Mouse (Mus musculus) kidney, adult 11 months (tissue): Measurements from ENCODE around the gene Gna12.

Experiments
- DNase-seq: peaks from one replicate; pipeline ENCODE4 v3.0.0; 2022

Gna12 gene

DNA sequence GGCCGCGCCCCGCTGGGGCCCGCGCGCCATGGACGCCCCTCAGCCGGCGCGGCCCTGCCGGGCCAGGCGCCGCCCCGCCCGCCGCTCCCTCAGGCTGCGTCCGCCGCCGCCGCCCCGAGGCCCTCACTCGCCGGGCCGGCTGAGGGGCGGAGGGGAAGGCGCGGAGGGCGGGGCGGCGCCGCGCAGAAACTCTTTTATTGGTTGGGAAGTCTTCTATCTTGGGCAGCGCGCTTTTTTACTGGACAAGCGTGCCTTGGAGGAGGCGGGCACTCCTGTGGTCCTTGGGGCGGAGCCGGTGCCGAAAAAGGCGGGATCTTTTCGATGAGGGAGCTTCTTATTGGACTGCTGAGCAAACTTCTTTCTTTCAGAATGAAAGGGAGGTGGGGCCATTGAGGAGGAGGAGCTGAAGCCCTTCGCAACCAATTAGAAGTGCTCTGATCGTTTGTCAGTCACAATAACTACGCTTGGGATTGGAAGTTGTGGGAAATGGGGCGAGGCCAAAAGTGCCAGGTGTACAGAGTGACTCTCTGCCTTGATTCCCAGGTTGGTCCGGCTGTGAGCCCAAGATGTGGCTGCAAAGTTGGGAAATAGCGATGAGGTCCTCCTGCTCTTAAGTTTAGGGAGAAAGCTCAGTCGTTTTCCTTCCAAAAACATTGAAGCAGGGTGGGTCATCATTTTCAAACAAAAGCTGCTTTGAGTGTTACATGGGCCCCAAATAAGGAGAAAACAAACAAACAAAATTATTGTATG is at the start of gene Gna12:
Gene Gna12 (minus strand): TSS at position 118 of the 750 bp plus-strand sequence.
- DNase-seq: peak; percentile 99

DNA sequence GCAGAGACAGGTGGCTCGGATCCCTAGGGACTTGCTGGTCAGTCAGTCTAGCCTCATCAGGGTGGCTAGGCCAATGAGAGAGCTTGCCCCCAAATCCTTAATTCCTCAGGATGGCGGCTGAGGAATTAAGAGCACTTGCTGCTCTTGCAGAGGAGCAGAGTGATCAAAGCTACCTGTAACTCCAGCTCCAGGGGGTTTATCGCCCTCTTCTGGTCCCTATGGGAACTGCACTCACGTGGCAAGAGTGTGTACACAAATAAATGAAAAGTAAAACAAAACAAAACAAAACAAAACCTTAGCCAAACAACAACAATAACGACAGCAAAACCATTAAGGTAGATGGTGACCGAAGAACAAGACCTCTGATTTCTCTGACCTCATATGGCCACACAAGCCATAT is 48.4 kb upstream of the Gna12 start:
- DNase-seq: no peak

DNA sequence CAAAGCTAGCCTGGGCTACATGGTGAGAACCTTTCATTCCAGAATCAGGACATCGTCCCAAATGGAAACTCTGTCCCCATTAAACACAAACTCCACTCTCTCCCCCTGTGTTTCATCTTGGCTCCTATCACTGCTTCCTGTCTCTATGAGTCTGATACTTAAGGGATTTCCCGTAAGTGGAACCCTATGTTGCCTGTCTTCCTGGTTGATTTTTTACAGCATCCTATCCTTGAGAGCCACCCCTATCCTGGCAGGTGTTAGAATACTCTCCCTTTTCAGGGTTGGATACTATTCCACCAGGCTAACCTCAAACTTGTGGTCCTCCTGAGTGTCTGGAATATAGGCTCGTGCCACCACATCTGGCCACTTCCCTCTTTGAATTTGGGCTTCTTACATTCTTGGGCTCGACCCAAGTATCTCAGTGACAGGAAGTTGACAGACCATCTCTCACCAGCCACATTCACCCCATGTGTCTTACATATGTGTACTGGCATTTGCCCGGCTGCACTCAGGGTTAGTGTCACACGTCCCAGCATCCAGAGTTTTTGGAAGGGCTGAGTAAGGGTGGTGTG is 43.6 kb upstream of the Gna12 start:
- DNase-seq: no peak

DNA sequence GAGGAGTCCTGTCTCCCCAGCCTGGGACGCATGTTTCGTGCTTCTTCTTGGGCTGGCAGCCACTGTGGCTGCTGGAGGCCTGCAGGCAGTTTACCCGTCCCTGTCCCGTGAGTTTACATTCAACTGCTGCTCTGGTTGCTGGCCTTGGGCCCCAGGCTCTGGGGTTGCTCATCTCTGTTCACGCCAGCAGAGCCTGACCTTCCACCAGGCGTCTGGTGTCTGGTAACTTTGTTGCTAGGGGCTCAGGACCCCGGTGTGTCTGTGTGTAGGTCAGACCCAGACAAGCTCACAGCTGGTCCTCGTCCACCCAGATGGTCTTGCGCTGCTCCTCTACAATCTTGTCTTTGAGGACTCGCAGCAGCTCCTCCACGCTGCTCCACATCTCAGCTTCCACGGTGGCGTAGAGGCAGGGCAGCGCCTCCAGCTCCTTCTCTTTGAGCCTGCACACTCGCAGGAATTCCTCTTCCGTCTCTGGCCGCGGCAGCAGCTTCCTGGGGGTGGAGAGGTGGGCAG is 42.9 kb upstream of the Gna12 start:
- DNase-seq: no peak

DNA sequence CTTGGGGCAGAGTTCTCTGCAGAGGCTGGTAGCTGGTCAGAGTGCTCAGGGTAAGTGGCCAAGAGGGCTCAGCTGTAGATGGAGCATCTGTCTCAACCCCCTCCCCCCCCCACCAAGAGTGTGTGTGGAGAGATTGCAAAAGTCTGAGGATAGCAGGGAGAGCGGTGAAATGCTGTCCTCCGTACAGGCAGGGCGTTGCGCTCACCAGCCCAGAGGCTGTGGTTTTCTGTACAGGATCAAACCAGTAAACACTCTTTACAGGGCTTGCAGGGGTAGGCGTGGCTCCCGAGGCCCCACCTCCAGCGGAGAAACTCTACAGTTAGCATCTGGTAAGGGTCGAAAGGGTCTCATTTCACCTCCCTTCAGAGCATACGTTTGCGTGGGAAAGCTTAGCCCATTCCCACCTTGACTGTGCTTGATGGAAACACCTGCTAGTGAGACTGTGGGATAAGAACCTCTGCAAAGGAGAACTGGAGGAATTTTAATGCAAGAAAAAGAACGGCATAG is 42.4 kb upstream of the Gna12 start:
- DNase-seq: no peak

DNA sequence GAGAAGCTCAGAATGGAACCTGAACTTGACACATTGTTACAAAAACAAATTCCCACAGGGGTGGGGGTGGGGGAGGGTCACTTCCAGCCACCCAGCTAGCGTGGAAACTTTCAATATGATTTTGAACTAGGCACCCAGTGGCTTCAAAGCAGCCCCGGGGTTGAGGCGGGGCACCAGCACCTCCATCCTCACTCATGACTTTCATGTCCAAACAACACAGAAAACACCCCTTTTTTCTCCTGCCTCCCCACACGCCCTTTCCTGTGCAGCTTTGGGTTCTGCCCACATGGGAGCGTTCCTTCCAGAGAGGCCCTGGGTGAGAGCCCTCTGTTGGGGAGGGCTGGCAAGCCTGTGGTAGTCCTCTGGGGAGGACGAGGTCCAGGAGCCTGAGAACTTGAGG is 41.0 kb upstream of the Gna12 start:
- DNase-seq: no peak

DNA sequence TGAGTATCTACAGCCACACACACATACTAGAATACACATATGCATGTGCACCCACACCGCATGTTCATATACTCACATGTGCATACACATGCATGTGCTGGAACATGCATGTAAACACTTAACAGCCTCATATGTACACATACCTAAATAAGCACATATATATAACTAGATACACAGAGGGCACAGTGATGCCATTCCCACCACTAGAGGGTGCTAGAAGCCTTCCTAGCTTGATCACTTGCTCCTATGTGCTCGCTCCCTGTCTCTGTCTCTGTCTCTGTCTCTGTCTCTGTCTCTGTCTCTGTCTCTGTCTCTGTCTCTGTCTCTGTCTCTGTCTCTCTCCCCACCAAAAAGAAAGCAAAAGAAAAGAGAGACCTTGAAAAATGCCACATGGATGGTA is 38.8 kb upstream of the Gna12 start:
- DNase-seq: no peak

DNA sequence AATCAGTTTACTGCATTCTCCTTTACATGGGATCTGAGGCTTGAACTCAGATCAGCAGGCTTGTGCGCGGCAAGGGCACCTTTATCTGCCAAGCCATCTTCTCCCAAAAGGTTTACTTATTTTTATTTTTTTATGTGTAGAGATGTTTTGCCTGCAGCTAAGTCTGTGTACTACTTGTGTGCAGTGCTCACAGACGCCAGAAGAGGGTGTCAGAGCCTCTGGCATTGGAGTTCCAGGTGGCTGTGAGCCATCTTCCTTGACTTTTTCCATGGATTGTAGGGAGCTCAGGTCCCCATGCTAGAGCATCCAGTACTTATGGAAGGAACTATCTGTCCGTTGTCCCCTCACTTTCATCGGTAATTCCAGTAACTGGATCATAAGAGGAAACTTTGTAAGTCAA is 29.5 kb upstream of the Gna12 start:
- DNase-seq: no peak

DNA sequence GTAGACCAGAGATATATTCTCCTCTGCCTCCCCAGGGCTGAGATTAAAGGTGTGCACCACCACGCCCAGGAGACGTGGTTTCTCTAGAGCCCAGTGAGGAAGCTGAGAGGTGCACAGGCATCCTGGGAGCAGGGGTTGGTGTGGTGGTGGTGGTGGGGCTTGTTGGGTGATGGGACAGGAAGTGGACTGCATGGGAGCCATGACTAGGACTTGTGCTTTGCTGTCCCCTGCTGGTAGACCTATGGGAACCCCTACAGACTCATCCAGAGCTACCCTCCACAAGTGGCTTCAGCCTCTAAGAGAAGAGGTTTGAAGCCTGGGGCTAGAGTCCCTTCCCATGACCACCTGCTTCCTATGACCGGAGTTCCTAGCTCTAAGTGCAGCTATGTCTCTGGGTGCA is 28.1 kb upstream of the Gna12 start:
- no peak for DNase-seq

DNA sequence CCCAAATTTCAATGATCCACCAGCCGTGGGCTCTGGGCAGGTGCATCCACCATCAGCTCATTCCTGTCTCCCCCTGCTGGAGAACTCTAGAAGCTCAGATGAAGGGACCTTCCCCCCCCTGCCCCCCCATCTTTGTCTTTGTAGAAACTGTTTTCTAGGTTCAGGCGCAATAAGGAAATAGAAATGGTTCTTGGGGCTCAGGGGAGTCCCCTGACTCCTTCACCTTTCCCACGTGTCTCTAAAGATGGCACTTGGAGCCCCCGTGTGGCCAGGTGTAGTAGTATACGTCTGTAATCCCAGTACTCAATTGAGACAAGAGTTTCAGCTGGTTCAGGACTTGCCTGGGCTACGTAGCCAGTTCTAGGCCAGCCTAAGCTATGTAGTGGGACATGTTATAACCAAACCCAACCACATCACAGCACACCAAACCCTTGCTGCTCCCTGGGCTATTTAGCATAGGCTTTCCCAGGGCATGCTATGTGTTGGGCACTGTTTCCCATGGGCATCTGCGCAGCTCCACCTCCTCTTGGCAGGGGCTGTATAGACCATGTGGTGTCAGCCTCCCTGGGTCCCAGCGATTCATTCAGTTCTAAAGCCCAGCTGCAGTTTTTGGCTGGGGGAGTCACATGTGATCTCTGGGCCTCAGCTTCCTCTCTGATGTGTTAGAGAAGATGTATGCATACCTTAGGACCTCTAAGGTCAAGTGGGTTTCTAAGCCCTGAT is 27.4 kb upstream of the Gna12 start:
- no peak for DNase-seq

DNA sequence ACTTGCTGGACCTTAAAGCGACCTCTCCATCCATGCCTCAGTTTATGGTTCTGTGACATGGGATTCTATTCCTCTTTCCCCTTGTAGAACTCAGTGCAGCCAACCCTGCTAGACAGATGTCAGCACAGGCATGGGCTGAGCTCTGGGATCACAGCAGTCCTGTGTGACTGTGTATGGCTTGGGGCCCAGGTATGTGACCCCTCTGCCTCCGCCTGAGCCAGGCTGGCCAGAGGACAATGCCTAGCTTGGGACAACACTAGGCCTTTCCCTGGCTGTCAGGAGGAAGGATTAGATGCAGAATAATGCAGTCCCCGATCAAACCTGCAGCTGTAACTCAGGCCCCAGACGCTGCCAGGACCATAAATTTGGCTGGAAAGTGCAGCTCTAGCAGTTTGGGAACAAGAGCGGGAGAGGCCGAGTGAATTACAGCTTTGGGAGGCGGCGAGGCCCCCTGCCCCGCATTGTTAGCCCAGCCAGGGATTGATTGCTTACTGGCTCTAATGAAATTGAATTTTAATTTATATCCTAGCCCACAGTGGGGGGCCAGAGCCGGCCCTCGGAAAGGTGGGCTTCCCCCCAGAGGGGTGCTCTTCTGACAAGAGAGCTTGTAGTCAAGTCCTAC is 25.8 kb upstream of the Gna12 start:
- DNase-seq: no peak

DNA sequence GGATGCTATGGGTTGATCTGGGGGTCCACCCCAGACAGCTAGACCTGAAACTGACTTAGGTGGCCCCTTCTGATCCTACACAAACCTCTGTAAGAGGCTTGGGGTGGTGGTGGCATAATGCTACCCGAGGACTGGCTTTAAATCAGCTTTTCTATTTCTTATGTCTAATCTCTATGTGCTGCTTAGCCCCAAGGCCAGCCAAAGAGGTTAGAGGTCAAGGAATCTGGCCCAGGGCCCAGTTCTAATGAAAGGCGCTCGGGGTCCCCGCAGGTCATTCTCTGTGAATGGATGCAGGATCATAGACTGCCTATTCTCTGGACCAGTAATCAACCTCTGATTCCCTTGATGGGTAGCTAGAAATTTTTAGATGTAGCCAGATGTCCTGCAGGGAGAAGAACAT is 24.5 kb upstream of the Gna12 start:
- DNase-seq: no peak

DNA sequence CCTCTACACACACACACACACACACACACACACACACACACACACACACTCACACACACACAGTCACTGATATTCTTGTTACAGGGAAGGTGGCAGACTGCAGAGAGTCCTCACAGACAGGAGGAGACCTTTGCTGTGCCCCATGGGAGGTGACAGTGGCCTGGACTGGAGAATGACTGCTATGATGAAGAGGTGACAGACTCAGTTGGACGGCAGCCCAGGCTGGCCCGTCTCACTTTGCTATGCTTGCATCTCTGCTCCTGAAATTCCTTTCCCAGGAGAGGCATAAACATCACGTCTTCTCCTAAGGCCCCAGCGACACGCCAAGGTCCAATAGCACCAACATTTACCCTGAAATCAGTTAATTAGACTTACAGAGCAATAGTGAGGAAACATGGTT is 23.5 kb upstream of the Gna12 start:
- no peak for DNase-seq

DNA sequence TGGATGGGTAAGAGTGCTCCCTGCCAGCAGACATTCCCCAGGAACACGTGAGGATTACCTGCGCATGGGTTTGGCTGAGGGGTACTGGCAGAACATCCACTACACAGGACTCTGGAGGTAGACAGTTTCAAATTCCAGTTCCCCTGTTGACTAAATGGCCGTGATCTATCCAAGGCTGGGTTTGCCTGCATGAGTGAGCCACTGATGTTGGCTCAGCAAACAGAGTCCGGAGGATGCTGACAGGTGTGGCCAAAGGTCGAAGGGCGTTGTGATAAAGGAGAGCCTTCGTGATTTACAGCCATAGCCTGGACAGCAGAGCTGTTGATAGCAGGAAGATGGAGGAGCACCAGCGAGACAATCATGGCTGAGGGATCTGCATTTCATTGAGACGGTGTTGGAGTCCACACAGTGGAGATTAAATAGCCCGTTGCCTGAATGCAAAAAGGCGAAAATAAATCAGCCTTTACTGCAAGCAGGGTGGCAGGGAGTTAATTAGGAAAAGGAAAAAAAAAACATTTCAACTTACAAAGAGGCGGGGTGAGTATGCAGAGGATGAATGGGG is 22.3 kb upstream of the Gna12 start:
- peak; percentile 38 for DNase-seq

DNA sequence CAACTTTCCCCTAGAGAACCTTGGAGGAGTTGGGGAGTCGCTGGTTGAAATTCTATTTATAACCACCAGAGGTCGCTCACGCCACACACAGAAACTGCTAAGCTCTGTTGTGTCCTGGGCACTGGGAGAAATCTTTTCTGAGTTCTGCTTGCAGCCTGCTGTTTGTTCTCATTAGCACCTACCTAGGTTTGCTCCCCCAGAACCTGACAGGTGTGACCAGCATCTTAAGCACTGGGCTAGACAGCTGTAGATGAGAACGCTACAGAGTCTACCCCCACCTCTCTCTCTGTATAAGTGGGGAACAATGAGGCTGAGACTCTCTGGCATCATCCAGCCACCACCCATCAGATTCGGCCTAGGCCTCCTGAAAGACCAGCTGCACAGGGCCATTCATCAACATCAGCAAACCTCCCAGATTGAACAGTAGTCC is 17.1 kb upstream of the Gna12 start:
- no peak for DNase-seq

DNA sequence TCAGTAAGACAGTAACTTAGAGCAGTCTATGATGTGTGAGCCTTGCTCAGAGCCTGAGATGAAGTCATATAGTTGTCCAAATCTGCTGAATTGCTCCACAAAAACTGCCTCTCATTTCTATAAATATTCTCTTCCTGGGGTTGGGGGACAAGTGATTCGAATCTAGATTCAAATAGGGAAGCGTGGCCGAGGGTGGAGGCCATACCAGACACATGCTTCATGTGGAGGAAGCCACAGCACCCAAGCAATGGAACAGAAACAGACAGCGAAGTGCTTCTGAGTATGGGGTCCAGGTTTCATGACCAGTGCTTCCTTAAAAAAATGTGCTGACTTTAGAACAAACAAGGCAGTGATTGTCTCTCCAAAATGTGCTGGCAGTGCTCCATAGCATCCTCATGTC is 11.7 kb upstream of the Gna12 start:
- no peak for DNase-seq

DNA sequence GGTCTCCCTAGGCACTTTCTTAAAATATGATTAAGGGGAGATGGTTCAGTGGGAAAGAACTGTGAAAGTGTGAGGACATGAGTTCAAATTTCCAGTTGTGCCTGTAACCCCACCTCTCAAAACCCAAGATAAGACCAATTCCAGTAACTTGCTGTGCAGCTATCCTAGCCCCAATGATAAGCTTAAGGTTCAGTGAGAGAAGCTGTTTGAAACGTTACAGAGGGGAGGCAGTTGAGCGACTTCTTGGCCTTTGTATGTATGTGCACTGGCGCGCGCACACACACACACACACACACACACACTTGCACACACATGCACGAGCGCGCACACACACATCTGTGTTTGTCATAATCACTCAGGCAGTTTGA is 817 bp upstream of the Gna12 start:
- DNase-seq: no peak

DNA sequence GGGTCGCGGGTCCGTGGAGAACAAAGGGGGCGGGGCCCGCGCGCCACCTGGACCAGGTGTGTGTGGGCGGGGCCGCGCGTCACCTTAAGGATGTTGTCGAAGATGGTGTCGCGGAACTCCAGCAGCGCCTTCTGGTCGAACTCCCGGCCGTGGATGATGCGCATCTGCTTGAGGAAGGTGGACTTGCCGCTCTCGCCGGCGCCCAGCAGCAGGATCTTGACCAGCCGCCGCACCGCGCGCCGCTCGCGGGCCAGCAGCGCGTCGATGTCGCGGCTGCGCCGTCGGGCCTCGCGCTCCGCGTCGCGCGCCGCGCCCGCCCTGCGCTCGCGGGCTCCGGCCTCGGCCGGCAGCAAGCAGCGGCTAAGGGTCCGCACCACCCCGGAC is 328 bp downstream of the Gna12 start:
- DNase-seq: peak; percentile 67

DNA sequence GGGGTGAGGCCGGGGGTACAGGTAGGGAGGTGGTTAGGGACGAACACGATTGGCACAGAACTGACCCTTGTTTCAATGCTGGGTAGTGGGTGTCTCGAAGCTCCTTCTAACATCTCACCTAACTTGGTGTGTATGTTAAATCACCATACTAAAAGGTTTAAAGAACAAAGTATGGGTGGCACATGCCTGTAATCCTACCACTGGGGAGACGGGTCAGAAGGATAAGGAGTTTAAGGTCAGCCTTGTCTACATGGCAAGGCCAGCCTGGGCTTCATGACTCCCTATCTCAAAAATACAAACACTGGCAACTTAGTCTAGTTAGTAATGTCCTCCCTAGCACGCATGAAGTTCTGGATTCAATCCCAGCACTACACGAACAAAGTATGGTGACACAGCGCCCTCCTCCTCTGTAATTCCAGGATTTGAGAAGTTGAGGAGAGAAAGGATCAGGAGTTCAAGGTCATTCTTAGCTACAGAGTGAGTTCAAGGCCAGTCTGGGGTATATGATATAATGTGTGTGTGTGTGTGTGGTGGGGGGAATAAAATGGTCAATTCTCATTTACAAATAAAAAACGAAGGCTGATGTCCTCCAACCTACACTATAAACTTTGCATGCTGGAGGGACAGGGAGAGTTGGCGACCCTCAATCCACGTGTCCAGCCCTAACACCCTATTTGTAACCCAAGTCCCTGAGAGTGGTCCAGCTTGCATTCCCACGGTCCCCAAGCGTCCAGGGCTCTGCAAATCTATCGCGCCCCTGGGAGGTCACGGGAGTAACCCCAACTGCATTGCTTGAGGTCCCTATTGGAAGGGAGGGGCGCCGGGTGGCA is 935 bp downstream of the Gna12 start:
- DNase-seq: no peak

DNA sequence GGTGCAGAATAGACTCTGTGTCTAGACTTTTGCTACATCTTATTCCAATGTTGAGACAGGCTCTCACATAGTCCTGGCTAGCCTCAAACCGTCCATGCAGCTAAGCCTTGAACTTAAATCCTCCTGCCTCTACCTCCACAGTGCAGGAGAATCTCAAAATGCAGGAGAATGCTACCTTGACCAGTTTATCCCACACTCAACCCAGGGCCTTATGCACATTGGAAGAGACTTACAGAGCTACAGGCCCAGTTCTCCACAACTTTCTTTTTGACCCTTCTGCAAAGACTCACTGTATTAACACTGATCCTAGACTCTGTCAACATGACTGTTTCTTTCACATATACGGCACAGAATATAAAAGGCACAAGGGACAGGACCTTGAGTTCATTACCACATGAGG is 1.9 kb downstream of the Gna12 start:
- DNase-seq: no peak

DNA sequence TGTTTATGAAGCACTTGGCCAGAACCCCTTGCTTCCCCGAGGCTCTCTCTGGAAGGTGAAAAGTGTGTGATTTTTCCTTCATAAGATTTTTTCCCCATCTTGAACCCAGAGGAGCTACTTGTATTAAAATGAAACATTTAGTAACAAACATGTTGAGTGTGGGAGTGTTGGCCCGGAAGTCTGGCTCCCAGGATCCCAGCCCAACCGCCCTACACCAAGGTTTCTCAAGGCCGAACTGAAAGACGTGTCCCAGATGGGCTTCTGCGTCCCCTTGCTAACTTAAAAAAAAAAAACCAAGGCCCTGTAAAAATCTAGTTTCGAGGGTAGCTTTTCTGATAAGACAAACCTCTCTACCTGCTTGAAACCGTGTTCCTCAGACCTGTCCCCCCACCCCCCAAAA is 2.3 kb downstream of the Gna12 start:
- no peak for DNase-seq

DNA sequence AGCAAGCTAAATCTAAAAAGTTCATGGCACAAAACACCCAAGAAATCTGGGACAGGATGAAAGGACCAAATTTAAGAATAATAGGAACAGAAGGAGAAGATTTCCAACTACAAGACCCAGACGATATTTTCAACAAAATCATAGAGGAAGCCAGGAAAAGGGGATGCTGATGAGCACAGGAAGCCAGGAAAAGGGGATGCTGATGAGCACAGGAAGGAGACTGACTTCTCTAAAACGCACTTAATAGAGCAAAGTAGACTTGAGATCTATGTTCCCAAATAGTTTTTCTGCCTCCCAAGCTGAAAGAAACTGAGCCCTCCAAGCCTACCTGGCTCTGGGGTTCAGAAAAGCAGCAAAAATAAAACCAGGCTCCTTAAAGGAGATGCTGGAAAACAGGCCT is 2.8 kb downstream of the Gna12 start:
- no peak for DNase-seq
